Mouse (Mus musculus) embryonic facial prominence, embryonic 13.5 days (tissue): ENCODE data around the gene Cnpy1. TPM values are rescaled to one million over a fixed set of nuclear protein-coding genes. Genes with fewer than 3 reads are reported as not detected.

Experiments
- ATAC-seq: fragments of 200-750 bp; cut with Nextera tagmentation; 2 replicates; pipeline ENCODE4 v1.8.0; 2017; ENCODE audit warnings: low read depth; ENCODE audit not compliant: insufficient number of reproducible peaks, insufficient read depth, low FRiP score, low TSS enrichment
- H3K27ac ChIP-seq: fragments of 300-500 bp; sonication (generic); 2 replicates; pipeline ENCODE4 v1.5.1; 2015; ENCODE audit warnings: moderate library complexity, mild to moderate bottlenecking, inconsistent platforms
- H3K27me3 ChIP-seq: fragments of 300-500 bp; sonication (generic); 2 replicates; pipeline ENCODE4 v1.6.1; 2015; ENCODE audit warnings: mild to moderate bottlenecking, inconsistent platforms
- H3K36me3 ChIP-seq: fragments of 300-500 bp; sonication (generic); 2 replicates; pipeline ENCODE4 v1.6.1; 2015; ENCODE audit warnings: mild to moderate bottlenecking, inconsistent platforms
- H3K4me1 ChIP-seq: fragments of 300-500 bp; sonication (generic); 2 replicates; pipeline ENCODE4 v1.6.1; 2015; ENCODE audit warnings: inconsistent platforms
- H3K4me2 ChIP-seq: fragments of 300-500 bp; sonication (generic); 2 replicates; pipeline ENCODE4 v1.6.1; 2015; ENCODE audit warnings: moderate library complexity, mild to moderate bottlenecking, inconsistent platforms
- H3K4me3 ChIP-seq: fragments of 300-500 bp; sonication (generic); 2 replicates; pipeline ENCODE4 v1.5.1; 2015; ENCODE audit warnings: mild to moderate bottlenecking, inconsistent platforms
- H3K9ac ChIP-seq: fragments of 300-500 bp; sonication (generic); 2 replicates; pipeline ENCODE4 v1.6.1; 2015; ENCODE audit warnings: mild to moderate bottlenecking, inconsistent platforms
- H3K9me3 ChIP-seq: fragments of 300-500 bp; sonication (generic); 2 replicates; pipeline ENCODE4 v1.6.1; 2016; ENCODE audit warnings: inconsistent platforms
- WGBS: fragments of 180-500 bp; shearing (Covaris S2); methylation state at CpG from one replicate; pipeline ENCODE4 v1.1.7; 2015; ENCODE audit warnings: mixed read lengths; 5-methylcytosine and 5-hydroxymethylcytosine counted together
- polyA plus RNA-seq: library from polyadenylated mRNA; unstranded; fragments of >200 nt; fragmentation: Nextera tagmentation; extraction: Ambion mirVana; gene quantifications from 2 replicates; pipeline ENCODE4 v1.2.1, GENCODE M21; 2015

Cnpy1 gene
- polyA plus RNA-seq, 1 experiment from 2014 or later: 0.48 TPM

GRCm38 (mm10) chr5:28262070-28262469 lies 16.5 kb upstream of the Cnpy1 start:
- ATAC-seq: no peak
- no peaks in the 10 kb centered on the region for H3K36me3 ChIP-seq
- no peaks in the 10 kb centered on the region for H3K9me3 ChIP-seq
- no peak overlapping the region for H3K27ac ChIP-seq
- H3K4me1 ChIP-seq: no peaks in the 10 kb centered on the region
- no peak overlapping the region for H3K4me2 ChIP-seq
- no peak overlapping the region for H3K9ac ChIP-seq
- WGBS: 88% methylated on average over 5 of the region's 5 CpGs
- H3K27me3 ChIP-seq: no peaks in the 10 kb centered on the region
- H3K4me3 ChIP-seq: no peak overlapping the region

- 100% methylated on average over 1 of the region's 1 CpGs for WGBS
- Histone ChIP-seq H3K9ac (no peak overlapping the region), H3K4me3 (no peak overlapping the region), H3K27ac (no peak overlapping the region), H3K36me3 (no peaks in the 10 kb centered on the region), H3K9me3 (no peaks in the 10 kb centered on the region), H3K4me1 (no peaks in the 10 kb centered on the region), H3K27me3 (no peaks in the 10 kb centered on the region), H3K4me2 (no peak overlapping the region)
- no peak for ATAC-seq
Observed at GRCm38 (mm10) chr5:28259939-28260338, 14.3 kb upstream of the Cnpy1 start.

DNA sequence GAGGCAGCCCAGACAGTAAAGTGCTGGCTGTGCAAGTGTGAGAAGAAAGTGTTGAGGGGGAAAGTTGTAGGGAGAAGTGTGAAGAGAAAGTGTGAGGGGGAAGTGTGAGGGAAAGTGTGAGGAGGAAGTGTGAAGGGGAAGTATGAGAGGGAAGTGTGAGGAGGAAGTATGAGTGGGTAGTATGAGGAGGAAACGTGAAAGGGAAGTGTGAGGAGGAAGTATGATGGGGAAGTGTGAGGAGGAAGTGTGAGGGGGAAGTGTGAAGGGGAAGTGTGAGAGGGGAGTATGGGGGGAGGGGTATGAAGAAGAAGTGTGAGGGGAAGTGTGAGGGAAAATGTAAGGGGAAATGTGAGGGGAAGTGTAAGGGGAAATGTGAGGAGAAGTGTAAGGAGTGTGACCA lies 13.8 kb upstream of the Cnpy1 start:
- no peak for ATAC-seq

DNA sequence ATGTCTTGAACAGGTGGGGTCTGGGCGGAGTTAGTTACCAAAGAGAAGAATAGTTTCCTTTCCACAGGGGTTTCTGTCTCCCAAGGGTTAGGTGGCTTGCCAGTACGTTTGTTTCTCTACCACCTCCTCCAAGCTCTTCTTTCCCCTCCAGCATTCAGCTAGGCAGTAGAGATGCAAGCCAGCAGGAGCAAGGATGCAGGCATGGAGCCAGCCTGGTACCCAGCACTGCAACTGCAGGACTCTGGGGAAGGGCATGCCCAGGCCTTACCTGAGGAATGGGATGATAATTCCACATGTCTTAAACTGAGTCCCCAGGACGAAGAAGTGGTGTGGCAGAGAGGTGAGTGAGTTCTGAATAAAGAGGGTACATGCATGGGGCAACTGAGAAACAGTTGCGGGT lies 12.2 kb upstream of the Cnpy1 start:
- Histone ChIP-seq H3K4me1 (no peaks in the 10 kb centered on the region), H3K4me3 (no peak overlapping the region), H3K27me3 (no peaks in the 10 kb centered on the region), H3K9ac (no peak overlapping the region), H3K4me2 (no peak overlapping the region), H3K9me3 (no peaks in the 10 kb centered on the region), H3K36me3 (no peaks in the 10 kb centered on the region), H3K27ac (no peak overlapping the region)
- 69% methylated on average over 4 of the region's 4 CpGs for WGBS
- ATAC-seq: no peak

More for the DNA sequence above, 13.8 kb upstream of the Cnpy1 start:
- no peaks in the 10 kb centered on the region for H3K27me3 ChIP-seq
- no peaks in the 10 kb centered on the region for H3K36me3 ChIP-seq
- H3K27ac ChIP-seq: no peak overlapping the region
- no peaks in the 10 kb centered on the region for H3K4me1 ChIP-seq
- H3K9ac ChIP-seq: no peak overlapping the region
- H3K4me2 ChIP-seq: no peak overlapping the region
- H3K9me3 ChIP-seq: no peaks in the 10 kb centered on the region
- no peak overlapping the region for H3K4me3 ChIP-seq
- WGBS: 48% methylated on average over 1 of the region's 1 CpGs

DNA sequence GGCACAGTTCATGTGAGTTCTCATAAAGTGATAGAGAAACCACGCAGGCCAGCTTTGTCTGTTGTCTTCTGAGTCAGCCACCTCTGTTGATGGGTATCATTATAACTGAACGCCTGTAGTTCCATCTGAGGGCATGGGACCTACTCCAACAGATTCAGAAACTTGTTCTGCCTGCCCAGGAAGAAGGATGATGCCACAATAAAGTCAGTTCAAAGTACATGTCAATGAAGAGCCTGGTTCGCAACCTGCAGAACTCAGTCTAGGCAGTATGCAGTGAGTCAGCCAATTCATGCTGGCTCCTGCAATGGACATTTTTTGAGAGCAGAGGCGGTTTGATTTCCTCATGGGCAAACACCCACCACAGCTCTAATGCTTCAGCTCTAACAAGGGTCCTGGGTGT lies 7.4 kb upstream of the Cnpy1 start:
- H3K9me3 ChIP-seq: no peaks in the 10 kb centered on the region
- H3K27me3 ChIP-seq: no peaks in the 10 kb centered on the region
- H3K4me2 ChIP-seq: no peak overlapping the region
- H3K4me3 ChIP-seq: no peak overlapping the region
- no peak for ATAC-seq
- 84% methylated on average over 4 of the region's 4 CpGs for WGBS
- no peaks in the 10 kb centered on the region for H3K36me3 ChIP-seq
- H3K4me1 ChIP-seq: 0 out of 2 replicates have a peak, but pooled peaks cover 3% of the 10 kb centered on the region
- H3K9ac ChIP-seq: no peak overlapping the region
- H3K27ac ChIP-seq: no peak overlapping the region

GRCm38 (mm10) chr5:28252260-28252659 lies 6.7 kb upstream of the Cnpy1 start:
- no peak for ATAC-seq
- Histone ChIP-seq H3K36me3 (no peaks in the 10 kb centered on the region), H3K27ac (no peak overlapping the region), H3K9ac (no peak overlapping the region), H3K4me3 (no peak overlapping the region), H3K4me2 (no peak overlapping the region), H3K9me3 (no peaks in the 10 kb centered on the region), H3K4me1 (0 out of 2 replicates have a peak, but pooled peaks cover 3% of the 10 kb centered on the region), H3K27me3 (no peaks in the 10 kb centered on the region)
- 84% methylated on average over 4 of the region's 4 CpGs for WGBS

GRCm38 (mm10) chr5:28251211-28251764 lies 5.7 kb upstream of the Cnpy1 start:
- ATAC-seq: no peak
- no peaks in the 10 kb centered on the region for H3K9me3 ChIP-seq
- H3K36me3 ChIP-seq: no peaks in the 10 kb centered on the region
- H3K4me3 ChIP-seq: no peak overlapping the region
- H3K4me1 ChIP-seq: 0 out of 2 replicates have a peak, but pooled peaks cover 3% of the 10 kb centered on the region
- WGBS: 43% methylated on average over 4 of the region's 4 CpGs
- H3K27ac ChIP-seq: no peak overlapping the region
- no peak overlapping the region for H3K4me2 ChIP-seq
- H3K27me3 ChIP-seq: no peaks in the 10 kb centered on the region
- H3K9ac ChIP-seq: no peak overlapping the region

GRCm38 (mm10) chr5:28250479-28250878 lies 4.9 kb upstream of the Cnpy1 start:
- 83% methylated on average over 2 of the region's 2 CpGs for WGBS
- Histone ChIP-seq H3K4me2 (no peak overlapping the region), H3K36me3 (no peaks in the 10 kb centered on the region), H3K4me3 (no peak overlapping the region), H3K4me1 (0 out of 2 replicates have a peak, but pooled peaks cover 3% of the 10 kb centered on the region), H3K9me3 (no peaks in the 10 kb centered on the region), H3K27me3 (no peaks in the 10 kb centered on the region), H3K9ac (no peak overlapping the region), H3K27ac (no peak overlapping the region)
- ATAC-seq: no peak

- Histone ChIP-seq H3K9me3 (no peaks in the 10 kb centered on the region), H3K4me2 (no peak overlapping the region), H3K27me3 (peaks cover 4% of the 10 kb centered on the region; the same call in 1 of the 2 replicates), H3K4me3 (no peak overlapping the region), H3K4me1 (no peaks in the 10 kb centered on the region), H3K36me3 (no peaks in the 10 kb centered on the region), H3K9ac (no peak overlapping the region), H3K27ac (no peak overlapping the region)
- 66% methylated on average over 4 of the region's 4 CpGs for WGBS
- ATAC-seq: no peak
Observed at GRCm38 (mm10) chr5:28245121-28245520, 485 bp downstream of the Cnpy1 start.

- no peak for ATAC-seq
- peaks cover 4% of the 10 kb centered on the region; the same call in 1 of the 2 replicates for H3K27me3 ChIP-seq
- 69% methylated on average over 8 of the region's 8 CpGs for WGBS
- no peak overlapping the region for H3K4me2 ChIP-seq
- no peaks in the 10 kb centered on the region for H3K4me1 ChIP-seq
- no peak overlapping the region for H3K27ac ChIP-seq
- no peaks in the 10 kb centered on the region for H3K9me3 ChIP-seq
- no peaks in the 10 kb centered on the region for H3K36me3 ChIP-seq
- no peak overlapping the region for H3K4me3 ChIP-seq
- H3K9ac ChIP-seq: no peak overlapping the region
Observed at GRCm38 (mm10) chr5:28243501-28244177, 2.0 kb downstream of the Cnpy1 start.

GRCm38 (mm10) chr5:28241423-28241822 lies 4.2 kb downstream of the Cnpy1 start:
- WGBS: 82% methylated on average over 4 of the region's 4 CpGs
- no peak overlapping the region for H3K9ac ChIP-seq

GRCm38 (mm10) chr5:28239829-28240228 lies 5.8 kb downstream of the Cnpy1 start:
- Histone ChIP-seq H3K4me1 (peaks cover 7% of the 10 kb centered on the region; the same call in 1 of the 2 replicates), H3K9ac (no peak overlapping the region), H3K27ac (no peak overlapping the region), H3K36me3 (no peaks in the 10 kb centered on the region), H3K4me2 (no peak overlapping the region), H3K4me3 (no peak overlapping the region), H3K27me3 (peaks cover 4% of the 10 kb centered on the region; the same call in 1 of the 2 replicates), H3K9me3 (no peaks in the 10 kb centered on the region)
- no peak for ATAC-seq
- 80% methylated on average over 5 of the region's 5 CpGs for WGBS

More at GRCm38 (mm10) chr5:28241423-28241822, 4.2 kb downstream of the Cnpy1 start:
- Histone ChIP-seq H3K36me3 (no peaks in the 10 kb centered on the region), H3K4me1 (peaks cover under 1% of the 10 kb centered on the region; the same call in 1 of the 2 replicates), H3K27me3 (peaks cover 4% of the 10 kb centered on the region; the same call in 1 of the 2 replicates), H3K27ac (no peak overlapping the region), H3K4me2 (no peak overlapping the region), H3K9me3 (no peaks in the 10 kb centered on the region), H3K4me3 (no peak overlapping the region)
- no peak for ATAC-seq
